Mouse (Mus musculus): Measurements from ENCODE around the gene Igdcc3. TPM values are rescaled to one million over a fixed set of nuclear protein-coding genes. Genes with fewer than 3 reads are reported as not detected.

The Igdcc3 gene
- polyA plus RNA-seq (2017; shearing (Covaris generic)), result not detected

GRCm38 (mm10) chr9:65140936-65141305 is at the start of gene Igdcc3:
TSS of gene Igdcc3 (plus strand) at chr9:65141189.
- no peak for ATAC-seq

- no peak for ATAC-seq
Observed at GRCm38 (mm10) chr9:65094237-65094636, 46.8 kb upstream of the Igdcc3 start.

- ATAC-seq, result no peak
Observed at GRCm38 (mm10) chr9:65100991-65101685, 39.9 kb upstream of the Igdcc3 start, which contains the start of gene Igdcc4. TSS of gene Igdcc4 (plus strand) at chr9:65101486.

- no peak for ATAC-seq
Observed at GRCm38 (mm10) chr9:65101686-65102376, 39.2 kb upstream of the Igdcc3 start.

- ATAC-seq, result no peak
Observed at GRCm38 (mm10) chr9:65102377-65103172, 38.4 kb upstream of the Igdcc3 start.

- ATAC-seq, result no peak
Observed at GRCm38 (mm10) chr9:65103173-65103752, 37.7 kb upstream of the Igdcc3 start.

- ATAC-seq, result no peak
Observed at GRCm38 (mm10) chr9:65106821-65107220, 34.2 kb upstream of the Igdcc3 start.

GRCm38 (mm10) chr9:65107893-65108292 is 33.1 kb upstream of the Igdcc3 start:
- ATAC-seq, result no peak

- no peak for ATAC-seq
Observed at GRCm38 (mm10) chr9:65109132-65110072, 31.6 kb upstream of the Igdcc3 start.

GRCm38 (mm10) chr9:65111698-65112097 is 29.3 kb upstream of the Igdcc3 start:
- no peak for ATAC-seq

GRCm38 (mm10) chr9:65113694-65114093 is 27.3 kb upstream of the Igdcc3 start:
- ATAC-seq, result no peak

- ATAC-seq, result no peak
Observed at GRCm38 (mm10) chr9:65115891-65116290, 25.1 kb upstream of the Igdcc3 start.

GRCm38 (mm10) chr9:65117516-65117915 is 23.5 kb upstream of the Igdcc3 start:
- ATAC-seq, result no peak

- ATAC-seq, result no peak
Observed at GRCm38 (mm10) chr9:65120935-65121334, 20.1 kb upstream of the Igdcc3 start.

GRCm38 (mm10) chr9:65122545-65122944 is 18.4 kb upstream of the Igdcc3 start:
- ATAC-seq, result no peak

- ATAC-seq, result no peak
Observed at GRCm38 (mm10) chr9:65123552-65124168, 17.3 kb upstream of the Igdcc3 start.

GRCm38 (mm10) chr9:65128123-65128815 is 12.7 kb upstream of the Igdcc3 start:
- no peak for ATAC-seq

GRCm38 (mm10) chr9:65131717-65132116 is 9.3 kb upstream of the Igdcc3 start:
- no peak for ATAC-seq

- peak; percentile 43 for ATAC-seq
Observed at GRCm38 (mm10) chr9:65133739-65134138, 7.2 kb upstream of the Igdcc3 start.

- ATAC-seq, result no peak
Observed at GRCm38 (mm10) chr9:65135126-65135525, 5.9 kb upstream of the Igdcc3 start.

- ATAC-seq, result no peak
Observed at GRCm38 (mm10) chr9:65140491-65140890, 498 bp upstream of the Igdcc3 start.
